In the genomic region with DNA sequence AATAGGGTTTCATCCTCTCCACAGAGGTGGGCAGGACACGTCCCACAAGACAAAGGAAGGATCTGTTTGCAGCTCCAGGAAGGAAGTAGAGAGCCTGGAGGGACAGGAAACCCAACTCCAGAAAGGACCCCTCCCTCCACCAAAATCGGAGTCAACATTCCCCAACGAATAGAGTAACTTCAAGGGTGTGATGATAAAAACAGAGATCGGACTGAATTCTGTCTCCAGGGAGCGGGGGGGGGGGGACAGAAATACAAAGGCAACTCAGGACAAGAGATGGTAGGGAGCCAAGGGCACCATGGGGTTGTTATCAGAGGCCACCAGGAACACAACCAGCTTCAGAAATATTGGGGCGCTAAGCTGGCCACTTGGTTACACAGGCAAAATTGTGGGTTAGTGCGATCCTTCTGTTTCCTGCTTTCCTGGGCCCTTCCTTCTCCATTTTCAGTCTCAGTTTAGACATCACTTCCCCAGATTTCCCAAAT, we compare ENCODE assay signal across 11 mouse cellular contexts.
DNase-seq lines count a peak whose midpoint lies in the region; ATAC-seq and TF ChIP-seq lines count a peak whose summit lies in the region.
"Had no signal": no experiment of that assay in that cellular context is flagged by ENCODE, and none has a peak within 500 bp of the region (broad histone marks: within the 10 kb centered on the region; RNA-seq: fewer than 3 reads in every experiment).

No protein-coding gene starts in this region.

- no peak for ATAC-seq in forebrain, embryonic 11.5 days (replicated peaks; ENCODE audit: low FRiP score)
- ATAC-seq in granulocyte monocyte progenitor cell, adult 5-6 weeks (replicated peaks; ENCODE audit: poor library complexity, severe bottlenecking) = peak; percentile 59
- no peak for ATAC-seq in forebrain, postnatal 0 days
- ATAC-seq: Patski had no signal

- WGBS in forebrain, embryonic 10.5 days = 79% methylated on average over 7 of the region's 7 CpGs
- 80% methylated on average over 7 of the region's 7 CpGs for WGBS in forebrain, embryonic 11.5 days
- 88% methylated on average over 7 of the region's 7 CpGs for WGBS in forebrain, postnatal 0 days

- no peak overlapping the region for H3K4me2 ChIP-seq in forebrain, embryonic 11.5 days (ENCODE audit: low read depth, low read length, severe bottlenecking)
- H3K4me2 ChIP-seq in forebrain, postnatal 0 days (ENCODE audit: low read depth) = no peak overlapping the region
- H3K4me2 ChIP-seq: neural tube, embryonic 12.5 days had no signal

- no peaks in the 10 kb centered on the region for H3K36me3 ChIP-seq in forebrain, embryonic 10.5 days (replicated peaks)
- H3K36me3 ChIP-seq in forebrain, embryonic 11.5 days (ENCODE audit: control insufficient read depth, insufficient read depth, low read length) = no peaks in the 10 kb centered on the region
- no peaks in the 10 kb centered on the region for H3K36me3 ChIP-seq in forebrain, postnatal 0 days (ENCODE audit: insufficient read depth)
- H3K36me3 ChIP-seq: neural tube, embryonic 12.5 days had no signal

- no peaks in the 10 kb centered on the region for H3K27me3 ChIP-seq in forebrain, embryonic 10.5 days (ENCODE audit: poor library complexity, severe bottlenecking)
- H3K27me3 ChIP-seq in forebrain, embryonic 11.5 days (ENCODE audit: control insufficient read depth, insufficient read depth, low read length) = no peaks in the 10 kb centered on the region
- H3K27me3 ChIP-seq in forebrain, postnatal 0 days (ENCODE audit: insufficient read depth, low read length) = no peaks in the 10 kb centered on the region
- H3K27me3 ChIP-seq: neural tube, embryonic 12.5 days; Patski had no signal

- H3K9ac ChIP-seq in forebrain, embryonic 11.5 days (ENCODE audit: low read length) = no peak overlapping the region
- no peak overlapping the region for H3K9ac ChIP-seq in forebrain, postnatal 0 days
- H3K9ac ChIP-seq: neural tube, embryonic 12.5 days had no signal

- H3K9me3 ChIP-seq in forebrain, embryonic 10.5 days = peaks cover 4% of the 10 kb centered on the region; the same call in 1 of the 2 replicates
- H3K9me3 ChIP-seq in forebrain, embryonic 11.5 days (ENCODE audit: control insufficient read depth, low read length) = no peaks in the 10 kb centered on the region
- H3K9me3 ChIP-seq in forebrain, postnatal 0 days (ENCODE audit: low read length) = no peaks in the 10 kb centered on the region
- H3K9me3 ChIP-seq: neural tube, embryonic 12.5 days had no signal

- no peak for DNase-seq in forebrain, embryonic 10.5 days (ENCODE audit: extremely low spot score, low spot score)
- DNase-seq in forebrain, embryonic 11.5 days (ENCODE audit: low spot score) = no peak
- peak; percentile 14 for DNase-seq in kidney, adult 18-20 months
- peak; percentile 69 for DNase-seq in lung, postnatal 10 days
- no peak for DNase-seq in thymus, postnatal 4 days
- DNase-seq in ovary, postnatal 36 days (ENCODE audit: low spot score) = no peak
- DNase-seq in forebrain, postnatal 0 days = no peak
- DNase-seq: B cell, adult 2 months had no signal

- no peak for TF ChIP-seq CTCF in forebrain, postnatal 0 days (IDR thresholded peaks at IDR 0.05; ENCODE audit: low read depth)

- no peak overlapping the region for H3K4me3 ChIP-seq in forebrain, embryonic 10.5 days
- no peak overlapping the region for H3K4me3 ChIP-seq in forebrain, embryonic 11.5 days (ENCODE audit: low read depth, low read length)
- H3K4me3 ChIP-seq in forebrain, postnatal 0 days (ENCODE audit: low read depth, low read length) = no peak overlapping the region
- H3K4me3 ChIP-seq: neural tube, embryonic 12.5 days had no signal

- H3K4me1 ChIP-seq in forebrain, embryonic 10.5 days = peaks cover 26% of the 10 kb centered on the region
- H3K4me1 ChIP-seq in forebrain, embryonic 11.5 days (replicated peaks; ENCODE audit: control insufficient read depth, insufficient read depth, low read length) = peaks cover 5% of the 10 kb centered on the region
- H3K4me1 ChIP-seq in forebrain, postnatal 0 days (ENCODE audit: insufficient read depth) = peaks cover 11% of the 10 kb centered on the region

- H3K27ac ChIP-seq in forebrain, embryonic 10.5 days = peak overlapping the region; percentile 79; the same call in 1 of the 2 replicates
- H3K27ac ChIP-seq in forebrain, embryonic 11.5 days (ENCODE audit: low read depth, low read length) = no peak overlapping the region
- H3K27ac ChIP-seq in forebrain, postnatal 0 days (ENCODE audit: low read depth, low read length) = no peak overlapping the region
- H3K27ac ChIP-seq: neural tube, embryonic 12.5 days had no signal

Comparison
In these comparisons a context has a peak if more than half of its experiments do, and no peak if none do; other contexts are left out.
1. DNase-seq: peak in kidney, adult 18-20 months (single experiment) and lung, postnatal 10 days (single experiment); none in forebrain, embryonic 10.5 days (single experiment), forebrain, embryonic 11.5 days (single experiment), thymus, postnatal 4 days (single experiment), ovary, postnatal 36 days (single experiment) and forebrain, postnatal 0 days (single experiment).